Mouse (Mus musculus) CH12.LX (cell line): ENCODE results near the gene Gpr183.

Experiments
- CTCF ChIP-seq, 2 experiments: IDR thresholded peaks in 1 of 2; conservative IDR thresholded peaks in 1 of 2; 2 replicates each; pipeline ENCODE4 v1.5.1; 2011 to 2012; ENCODE audit warnings: low read depth in 2 of 2, low read length in 2 of 2, improper control_type of control experiment in 1 of 2, inconsistent platforms in 1 of 2, mild to moderate bottlenecking in 1 of 2, moderate library complexity in 1 of 2
- JUN ChIP-seq: IDR thresholded peaks from 2 replicates; pipeline ENCODE4 v1.6.1; 2011; ENCODE audit warnings: low read depth, mild to moderate bottlenecking, low read length, improper control_type of control experiment, moderate library complexity; ENCODE audit not compliant: insufficient read depth
- POLR2A ChIP-seq: IDR thresholded peaks from 2 replicates; pipeline ENCODE4 v1.6.1; 2011; ENCODE audit warnings: low read depth, mild to moderate bottlenecking, improper control_type of control experiment, low read length
- TCF12 ChIP-seq: IDR thresholded peaks from 2 replicates; pipeline ENCODE4 v1.6.1; 2014; ENCODE audit warnings: low read depth, mild to moderate bottlenecking, inconsistent platforms, low read length, improper control_type of control experiment
- USF2 ChIP-seq: conservative IDR thresholded peaks from 2 replicates; pipeline ENCODE4 v1.6.1; 2011; ENCODE audit warnings: low read depth, low read length, improper control_type of control experiment
- ZC3H11A ChIP-seq: IDR thresholded peaks from 2 replicates; pipeline ENCODE4 v1.6.1; 2012; ENCODE audit warnings: low read depth, mild to moderate bottlenecking, inconsistent platforms, low read length, improper control_type of control experiment

DNA sequence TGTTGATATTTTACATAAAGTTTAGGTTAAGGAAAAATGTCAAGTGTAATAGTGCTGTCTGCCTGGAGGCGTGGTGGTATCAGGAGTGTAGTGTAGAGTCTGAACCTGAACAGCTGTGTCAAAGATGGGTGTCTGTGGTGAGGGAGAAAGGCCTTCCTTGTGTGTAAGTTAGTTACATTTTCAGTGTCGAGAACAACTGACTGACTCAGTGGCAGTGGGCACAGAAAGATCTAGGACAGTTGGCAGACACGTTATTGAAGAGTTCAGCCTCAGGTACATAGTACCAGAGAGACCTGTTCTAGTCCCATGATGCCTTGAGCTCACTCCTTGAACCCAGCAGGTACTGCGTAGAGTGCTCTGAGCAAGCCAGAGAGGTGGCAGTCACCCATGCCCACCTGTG, 466 bp upstream of the Gpr183 start:
- TF ChIP-seq JUN (no peak), POLR2A (no peak), CTCF (conservative IDR thresholded peaks at IDR 0.05 in 1 of 2, IDR thresholded peaks at IDR 0.05 in 1 of 2; ENCODE audit: low read depth in 2 of 2, low read length in 2 of 2) (no peak), ZC3H11A (no peak), TCF12 (no peak), USF2 (no peak)
